Mouse (Mus musculus): ENCODE data around the gene Nrbf2. TPM values are rescaled to one million over a fixed set of nuclear protein-coding genes. Genes with fewer than 3 reads are reported as not detected.

Nrbf2 gene
- total RNA-seq (2023) = 10 to 100 TPM; 10.1 to 13.2 TPM

GRCm38 (mm10) chr10:67285176-67285814 lies at the start of gene Nrbf2:
Gene Nrbf2, minus strand, starts transcription at chr10:67285305.

Other genes with a start within 250 kb of the Nrbf2 start
- gene Jmjd1c, start 189.2 kb downstream of the Nrbf2 start, total RNA-seq (2023) = 100 to 1,000 TPM; 147 to 163 TPM
- 10 to 100 TPM; 62.4 to 63.8 TPM for gene Reep3, start 188.4 kb downstream of the Nrbf2 start, total RNA-seq (2023)

Measured in neutrophil, adult 83 days (primary cell).